Mouse (Mus musculus): ENCODE results near the gene Sgms1. TPM values are rescaled to one million over a fixed set of nuclear protein-coding genes. Genes with fewer than 3 reads are reported as not detected.
A peak's percentile ranks its signal among the peaks of the same experiment; 100 is the strongest.
"Not testable (repeated sequence)": the region's sequence is repeated elsewhere in the genome, so short reads cannot be mapped to it uniquely, and the experiment has no call there.

Gene Sgms1
- polyA plus RNA-seq, 1 experiment from 2014 or later, result 19.1 TPM

GRCm38 (mm10) chr19:32362520-32362919 lies 27.0 kb downstream of the Sgms1 start:
- Histone ChIP-seq H3K4me2 (no peak overlapping the region), H3K36me3 (no peaks in the 10 kb centered on the region), H3K9ac (no peak overlapping the region), H3K4me3 (no peak overlapping the region), H3K27ac (no peak overlapping the region), H3K9me3 (no peaks in the 10 kb centered on the region), H3K27me3 (no peaks in the 10 kb centered on the region), H3K4me1 (replicated peaks) (peaks cover 8% of the 10 kb centered on the region; the same call in 1 of the 2 replicates)
- WGBS, result 73% methylated on average over 3 of the region's 3 CpGs
- ATAC-seq (ENCODE audit: low FRiP score), result no peak

DNA sequence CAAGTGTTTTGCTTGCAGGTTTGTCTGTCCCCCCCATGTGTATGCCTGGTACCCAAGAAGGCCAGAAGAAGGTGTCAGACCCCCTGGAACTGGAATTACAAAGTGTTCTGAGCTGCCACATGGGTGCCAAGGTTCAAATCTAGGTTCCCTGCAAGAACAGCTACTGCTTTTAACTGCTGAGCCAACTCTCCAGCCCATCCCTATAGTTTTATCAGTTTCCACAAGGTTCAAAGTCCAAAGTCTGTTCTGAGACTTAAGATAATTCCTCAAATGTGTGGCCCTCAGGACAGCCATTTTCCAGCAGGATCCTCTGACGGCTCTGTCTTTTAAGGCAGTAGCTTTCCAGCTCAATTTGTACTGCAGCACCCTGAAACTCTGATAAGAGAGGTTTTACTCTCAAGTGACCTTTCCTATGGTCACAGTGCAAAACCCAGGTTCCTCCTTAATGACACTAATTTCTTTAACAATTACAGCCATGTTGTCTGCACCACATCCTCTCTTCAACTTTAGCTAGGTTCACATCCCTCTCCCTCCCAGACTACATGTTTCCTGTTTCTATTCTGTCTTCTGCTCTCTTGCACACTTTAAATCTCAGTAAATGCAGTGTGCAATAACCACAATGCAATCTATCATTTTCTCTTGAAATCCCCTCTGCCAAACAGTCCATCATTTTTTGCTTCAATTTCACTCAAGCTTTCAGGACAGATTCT lies 28.4 kb downstream of the Sgms1 start:
- H3K4me2 ChIP-seq, result no peak overlapping the region
- H3K27ac ChIP-seq, result no peak overlapping the region

GRCm38 (mm10) chr19:32360546-32360945 lies 29.0 kb downstream of the Sgms1 start:
- no peak for ATAC-seq (ENCODE audit: low FRiP score)
- H3K36me3 ChIP-seq, result no peaks in the 10 kb centered on the region
- H3K27ac ChIP-seq, result no peak overlapping the region
- H3K9ac ChIP-seq, result no peak overlapping the region
- no peaks in the 10 kb centered on the region for H3K9me3 ChIP-seq
- H3K4me3 ChIP-seq, result no peak overlapping the region
- no peak overlapping the region for H3K4me2 ChIP-seq
- WGBS, result 92% methylated on average over 3 of the region's 3 CpGs
- no peaks in the 10 kb centered on the region for H3K27me3 ChIP-seq
- peaks cover 15% of the 10 kb centered on the region; the same call in 1 of the 2 replicates for H3K4me1 ChIP-seq (replicated peaks)

More for the DNA sequence above, 28.4 kb downstream of the Sgms1 start:
- H3K36me3 ChIP-seq, result no peaks in the 10 kb centered on the region
- no peak overlapping the region for H3K9ac ChIP-seq
- WGBS, result 91% methylated on average over 1 of the region's 1 CpGs
- peaks cover 10% of the 10 kb centered on the region; the same call in 1 of the 2 replicates for H3K4me1 ChIP-seq (replicated peaks)
- H3K27me3 ChIP-seq, result no peaks in the 10 kb centered on the region
- H3K9me3 ChIP-seq, result no peaks in the 10 kb centered on the region
- no peak for ATAC-seq (ENCODE audit: low FRiP score)
- H3K4me3 ChIP-seq, result no peak overlapping the region

GRCm38 (mm10) chr19:32358699-32359517 lies 30.6 kb downstream of the Sgms1 start:
- H3K36me3 ChIP-seq, result no peaks in the 10 kb centered on the region
- no peak overlapping the region for H3K4me2 ChIP-seq
- 47% methylated on average over 12 of the region's 12 CpGs for WGBS
- no peak overlapping the region for H3K4me3 ChIP-seq
- ATAC-seq (ENCODE audit: low FRiP score), result peak; percentile 67; the same call in 1 of the 2 replicates
- H3K9ac ChIP-seq, result no peak overlapping the region
- no peak overlapping the region for H3K27ac ChIP-seq
- peaks cover 17% of the 10 kb centered on the region; the same call in 1 of the 2 replicates for H3K4me1 ChIP-seq (replicated peaks)
- H3K27me3 ChIP-seq, result no peaks in the 10 kb centered on the region
- no peaks in the 10 kb centered on the region for H3K9me3 ChIP-seq

DNA sequence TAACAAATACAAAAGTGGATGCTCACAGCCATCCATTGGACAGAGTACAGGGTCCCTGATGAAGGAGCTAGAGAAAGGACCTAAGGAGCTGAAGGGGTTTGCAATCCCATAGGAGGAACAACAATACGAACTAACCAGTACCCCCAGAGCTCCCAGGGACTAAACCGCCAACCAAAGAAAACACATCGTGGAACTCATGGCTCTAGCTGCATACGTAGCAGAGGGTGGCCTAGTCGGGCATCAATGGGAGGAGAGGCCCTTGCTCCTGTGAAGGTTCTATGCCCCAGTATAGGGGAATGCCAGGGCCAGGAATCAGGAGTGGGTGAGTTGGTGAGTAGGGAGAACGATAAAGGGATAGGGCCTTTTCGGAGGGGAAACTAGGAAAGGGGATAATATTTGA lies 31.5 kb downstream of the Sgms1 start:
- 88% methylated on average over 7 of the region's 7 CpGs for WGBS

GRCm38 (mm10) chr19:32356166-32356565 lies 33.3 kb downstream of the Sgms1 start:
- peaks cover 13% of the 10 kb centered on the region; the same call in 1 of the 2 replicates for H3K4me1 ChIP-seq (replicated peaks)
- H3K4me2 ChIP-seq, result no peak overlapping the region
- no peaks in the 10 kb centered on the region for H3K36me3 ChIP-seq
- H3K9ac ChIP-seq, result no peak overlapping the region
- no peak overlapping the region for H3K4me3 ChIP-seq
- no peaks in the 10 kb centered on the region for H3K9me3 ChIP-seq
- WGBS, result 55% methylated on average over 4 of the region's 4 CpGs
- peak overlapping the region; percentile 25 for H3K27ac ChIP-seq
- H3K27me3 ChIP-seq, result no peaks in the 10 kb centered on the region
- ATAC-seq (ENCODE audit: low FRiP score), result peak; percentile 23; the same call in 1 of the 2 replicates

More for the DNA sequence above, 31.5 kb downstream of the Sgms1 start:
- not testable (repeated sequence) for H3K36me3 ChIP-seq; H3K9me3 ChIP-seq; H3K4me2 ChIP-seq; ATAC-seq (ENCODE audit: low FRiP score); H3K27ac ChIP-seq; H3K4me3 ChIP-seq; H3K27me3 ChIP-seq; H3K9ac ChIP-seq
- H3K4me1 ChIP-seq (replicated peaks), result peaks cover 16% of the 10 kb centered on the region; the same call in 1 of the 2 replicates

GRCm38 (mm10) chr19:32353447-32353846 lies 36.1 kb downstream of the Sgms1 start:
- Histone ChIP-seq H3K27ac (no peak overlapping the region), H3K4me3 (no peak overlapping the region), H3K27me3 (no peaks in the 10 kb centered on the region), H3K9ac (no peak overlapping the region), H3K9me3 (no peaks in the 10 kb centered on the region), H3K4me2 (no peak overlapping the region), H3K36me3 (peaks cover 5% of the 10 kb centered on the region; the same call in 1 of the 2 replicates), H3K4me1 (replicated peaks) (peaks cover 15% of the 10 kb centered on the region)
- ATAC-seq (ENCODE audit: low FRiP score), result no peak
- WGBS, result 93% methylated on average over 9 of the region's 9 CpGs

DNA sequence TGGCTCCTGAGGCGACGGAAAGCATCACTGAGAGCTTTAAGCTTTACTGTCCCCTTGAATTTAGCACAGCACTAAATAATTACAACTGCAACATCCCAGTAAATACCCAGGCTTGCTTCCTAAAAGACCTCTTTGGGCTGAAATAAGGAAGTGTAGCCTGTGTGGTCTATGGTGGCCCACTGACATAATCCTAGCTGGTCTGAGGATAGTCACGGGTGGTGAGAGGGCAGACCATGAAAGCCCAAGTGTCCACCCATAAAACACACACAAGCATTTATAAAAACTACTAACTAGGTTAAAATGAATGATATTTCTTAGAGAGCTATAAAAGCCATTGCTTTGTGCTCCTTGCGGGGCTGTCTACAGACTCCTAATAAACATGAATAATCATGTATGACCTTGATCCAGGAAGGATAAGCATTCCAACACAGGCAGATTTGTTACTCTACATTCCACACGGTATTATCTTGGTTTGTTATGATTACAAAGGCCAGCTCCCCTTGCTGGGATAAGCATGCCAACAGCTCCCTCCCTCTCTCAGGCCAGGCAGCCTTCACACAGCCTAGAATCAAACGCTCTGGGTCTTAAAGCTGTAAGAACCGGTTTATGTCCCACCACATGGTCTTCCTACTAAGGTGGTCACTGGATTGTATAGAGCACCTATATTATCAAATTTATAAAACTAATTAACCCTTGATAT lies 40.4 kb downstream of the Sgms1 start:
- ATAC-seq (ENCODE audit: low FRiP score), result no peak
- peaks cover 9% of the 10 kb centered on the region; the same call in 1 of the 2 replicates for H3K36me3 ChIP-seq
- H3K27ac ChIP-seq, result no peak overlapping the region
- 64% methylated on average over 7 of the region's 7 CpGs for WGBS
- H3K9me3 ChIP-seq, result no peaks in the 10 kb centered on the region
- no peak overlapping the region for H3K4me3 ChIP-seq
- peaks cover 22% of the 10 kb centered on the region for H3K4me1 ChIP-seq (replicated peaks)
- no peak overlapping the region for H3K4me2 ChIP-seq
- H3K27me3 ChIP-seq, result no peaks in the 10 kb centered on the region
- H3K9ac ChIP-seq, result no peak overlapping the region

DNA sequence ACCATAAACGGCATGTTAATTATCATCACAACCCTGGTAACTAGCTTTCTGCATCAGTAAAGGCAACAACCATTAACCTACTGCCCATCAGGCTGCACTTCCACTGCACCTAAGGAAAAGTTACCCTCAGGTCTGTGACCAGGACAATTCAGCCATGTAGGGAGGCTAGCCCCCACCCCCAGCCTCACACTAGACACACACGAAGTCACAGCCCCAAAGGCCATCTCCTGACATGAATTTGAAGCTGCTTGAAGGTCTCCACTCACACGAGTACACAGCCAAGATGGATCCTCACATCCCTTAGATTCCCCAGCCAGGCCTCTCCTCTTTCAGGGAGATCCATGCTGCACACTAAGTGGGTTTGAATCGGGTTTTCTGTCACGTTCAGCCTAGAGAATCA lies 42.0 kb downstream of the Sgms1 start:
- Histone ChIP-seq H3K36me3 (peaks cover 9% of the 10 kb centered on the region; the same call in 1 of the 2 replicates), H3K9me3 (no peaks in the 10 kb centered on the region), H3K4me1 (replicated peaks) (peaks cover 26% of the 10 kb centered on the region), H3K9ac (no peak overlapping the region), H3K4me2 (no peak overlapping the region), H3K4me3 (no peak overlapping the region), H3K27me3 (no peaks in the 10 kb centered on the region), H3K27ac (no peak overlapping the region)
- ATAC-seq (ENCODE audit: low FRiP score), result no peak
- WGBS, result 85% methylated on average over 5 of the region's 5 CpGs

- no peaks in the 10 kb centered on the region for H3K9me3 ChIP-seq
- peak overlapping the region; percentile 55 for H3K27ac ChIP-seq
- peaks cover 26% of the 10 kb centered on the region for H3K4me1 ChIP-seq (replicated peaks)
- H3K4me3 ChIP-seq, result no peak overlapping the region
- H3K27me3 ChIP-seq, result no peaks in the 10 kb centered on the region
- 75% methylated on average over 9 of the region's 9 CpGs for WGBS
- no peak overlapping the region for H3K4me2 ChIP-seq
- no peak for ATAC-seq (ENCODE audit: low FRiP score)
- H3K36me3 ChIP-seq, result peaks cover 9% of the 10 kb centered on the region; the same call in 1 of the 2 replicates
- no peak overlapping the region for H3K9ac ChIP-seq
Observed at GRCm38 (mm10) chr19:32346624-32347341, 42.7 kb downstream of the Sgms1 start.

DNA sequence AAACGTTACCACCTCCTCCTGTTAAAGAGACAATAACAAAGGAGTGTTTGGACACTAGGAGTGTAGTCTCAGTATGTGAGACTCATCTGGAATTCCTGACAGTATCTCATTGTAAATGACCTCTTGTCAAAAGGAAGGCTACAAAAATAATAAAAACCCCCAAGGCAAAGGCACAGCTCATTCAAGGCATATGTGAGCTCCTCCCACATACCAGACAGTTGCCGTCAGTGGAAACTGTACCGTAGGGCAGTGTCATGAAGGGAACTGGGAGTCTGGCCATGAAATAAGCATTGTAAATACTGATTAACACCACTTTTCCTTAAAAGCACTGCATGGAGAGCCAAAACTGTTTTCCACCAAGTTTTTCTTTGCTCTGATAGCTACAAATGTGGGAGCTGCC lies 43.3 kb downstream of the Sgms1 start:
- Histone ChIP-seq H3K9me3 (no peaks in the 10 kb centered on the region), H3K27me3 (no peaks in the 10 kb centered on the region), H3K4me3 (no peak overlapping the region), H3K36me3 (peaks cover 9% of the 10 kb centered on the region; the same call in 1 of the 2 replicates), H3K27ac (peak overlapping the region; percentile 55; the same call in 1 of the 2 replicates), H3K4me1 (replicated peaks) (peaks cover 26% of the 10 kb centered on the region), H3K9ac (no peak overlapping the region), H3K4me2 (no peak overlapping the region)
- ATAC-seq (ENCODE audit: low FRiP score), result no peak
- WGBS, result 23% methylated on average over 3 of the region's 3 CpGs

All from hindbrain, embryonic 13.5 days (tissue).